Mouse (Mus musculus) T-cell, adult 2 months (primary cell): Measurements from ENCODE around the gene Sbsn.
"Not testable (repeated sequence)": the region's sequence is repeated elsewhere in the genome, so short reads cannot be mapped to it uniquely, and the experiment has no call there.

ENCODE experiments used
- DNase-seq: peaks from one replicate; pipeline ENCODE4 v3.0.0; 2022; ENCODE audit warnings: low spot score

Sbsn gene

DNA sequence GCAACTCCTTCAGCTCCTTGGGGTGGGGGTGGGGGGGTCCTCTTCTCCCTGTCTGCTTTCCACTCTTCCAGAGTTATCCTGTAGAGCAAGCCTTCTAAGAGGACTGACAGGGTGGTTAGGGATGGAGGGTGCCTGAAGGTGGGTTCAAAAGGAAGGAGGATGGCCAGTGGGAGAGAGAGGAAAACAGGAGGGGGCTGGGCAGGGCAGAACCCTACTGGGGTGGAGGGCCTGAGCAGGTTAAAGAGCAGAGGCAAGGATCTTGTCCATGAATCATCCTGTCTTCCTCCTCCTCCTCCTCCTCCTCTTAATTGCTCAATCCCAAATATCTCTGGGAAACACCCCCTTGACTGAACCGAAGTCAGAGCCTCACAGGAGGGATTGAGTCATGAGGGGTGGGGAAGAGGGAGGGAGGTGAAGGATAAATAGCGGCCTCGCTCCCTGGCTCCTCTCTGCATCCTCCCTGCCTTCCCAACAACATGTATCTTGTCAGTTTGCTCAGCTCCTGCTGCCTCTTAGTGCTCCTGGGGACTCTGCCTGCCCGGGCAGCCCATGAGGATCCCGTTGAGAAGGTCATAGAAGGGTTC lies at the start of gene Sbsn:
TSS of gene Sbsn (plus strand) at position 386 of the 584 bp plus-strand sequence.
- DNase-seq, result no peak

DNA sequence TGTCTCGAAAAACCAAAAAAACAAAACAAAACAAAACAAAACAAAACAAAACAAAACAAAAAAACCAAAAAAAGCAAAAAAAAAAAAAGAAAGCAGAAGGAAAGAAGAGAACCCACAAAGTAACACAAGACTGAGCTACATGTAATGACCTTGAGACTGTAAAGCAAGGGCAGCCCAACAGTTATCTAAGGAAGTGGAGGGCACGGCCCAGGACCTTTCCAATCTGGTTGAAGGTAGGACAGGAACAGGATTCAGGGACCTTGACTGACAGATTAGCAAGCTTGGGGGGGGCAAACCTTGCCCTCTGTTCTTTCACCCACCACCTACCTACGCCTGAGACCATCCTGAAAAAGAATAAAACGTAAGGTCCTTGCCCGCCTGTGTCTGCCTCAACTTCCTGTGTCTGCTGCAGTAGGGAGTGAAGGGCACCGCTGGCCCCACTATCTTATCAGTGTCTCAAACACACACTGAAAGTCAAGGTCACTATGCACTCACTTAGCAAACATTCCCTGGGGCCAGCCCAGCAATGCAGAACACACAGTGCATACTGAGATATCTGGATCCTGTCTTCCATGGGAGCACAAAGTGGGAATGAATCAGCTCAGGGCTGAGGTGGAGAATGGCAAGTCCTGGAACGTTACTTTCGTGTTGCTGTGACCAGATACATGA lies 44.9 kb upstream of the Sbsn start:
- DNase-seq, result no peak

DNA sequence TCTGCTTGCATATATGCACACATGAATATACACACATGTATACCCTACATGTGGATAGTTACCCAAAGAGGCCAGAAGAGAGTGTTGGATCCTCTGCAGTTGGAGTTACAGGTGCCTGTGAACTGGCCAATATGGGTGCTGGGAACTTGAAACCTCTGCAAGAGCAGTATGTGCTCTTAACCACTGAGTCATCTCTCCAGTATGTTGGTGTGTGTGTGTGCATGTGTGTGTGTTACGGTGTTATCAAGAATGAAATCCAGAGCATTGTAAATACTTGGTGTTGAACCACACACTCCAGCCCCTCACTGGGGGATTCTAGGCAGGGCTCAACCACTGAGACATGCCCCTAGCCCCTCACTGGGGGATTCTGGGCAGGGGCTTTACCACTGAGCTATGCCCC lies 43.8 kb upstream of the Sbsn start:
- DNase-seq, result no peak

DNA sequence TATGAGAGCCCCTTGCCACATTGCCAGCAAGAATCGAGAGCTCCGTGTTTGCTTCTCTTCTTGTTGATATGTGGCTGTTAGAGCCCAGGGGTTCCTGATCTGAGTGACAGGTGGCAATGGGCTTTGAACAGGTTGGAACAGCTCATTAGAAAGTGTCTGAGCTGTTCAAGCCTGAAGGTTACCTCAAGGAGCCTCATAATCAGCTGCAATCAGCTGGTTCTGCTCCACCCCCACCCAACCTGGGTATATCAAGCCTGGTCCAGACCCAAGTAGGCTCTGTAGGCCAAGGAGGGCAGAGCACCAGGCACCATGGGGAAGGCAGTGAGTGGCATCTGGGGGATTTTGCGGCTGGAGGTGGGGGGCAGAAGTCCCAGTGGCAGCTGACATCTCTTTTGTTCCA lies 39.3 kb upstream of the Sbsn start, which contains the start of gene Atp4a:
TSS of gene Atp4a (plus strand) at position 268 of the 400 bp plus-strand sequence.
- no peak for DNase-seq

DNA sequence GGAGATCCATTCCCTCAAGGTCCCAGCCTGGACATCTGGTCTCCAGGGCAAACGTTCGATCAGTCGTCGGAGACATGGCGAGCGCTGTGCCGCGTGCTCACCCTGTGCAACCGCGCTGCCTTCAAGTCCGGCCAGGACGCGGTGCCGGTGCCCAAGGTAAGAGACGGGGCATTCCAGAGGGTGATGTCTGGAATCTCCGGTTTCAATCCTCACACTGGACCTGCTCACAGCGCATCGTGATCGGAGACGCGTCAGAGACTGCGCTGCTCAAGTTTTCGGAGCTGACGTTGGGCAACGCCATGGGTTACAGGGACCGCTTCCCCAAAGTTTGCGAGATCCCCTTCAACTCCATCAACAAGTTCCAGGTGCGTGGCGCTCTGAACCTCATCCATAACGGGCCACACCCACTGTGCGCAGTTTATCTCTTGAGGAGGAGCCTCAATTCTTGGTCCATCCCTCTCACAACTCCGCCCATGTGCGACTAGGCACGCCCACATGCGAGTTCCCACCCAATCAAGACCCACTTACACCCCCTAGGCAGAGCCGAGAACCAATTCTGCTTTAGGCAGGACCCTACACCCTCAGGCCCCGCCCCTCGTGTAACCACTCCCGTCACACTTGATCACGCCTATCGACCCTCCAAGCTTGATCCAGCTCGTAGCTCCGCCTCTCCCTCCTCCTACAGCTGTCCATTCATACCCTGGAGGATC lies 34.1 kb upstream of the Sbsn start:
- peak; percentile 64 for DNase-seq

DNA sequence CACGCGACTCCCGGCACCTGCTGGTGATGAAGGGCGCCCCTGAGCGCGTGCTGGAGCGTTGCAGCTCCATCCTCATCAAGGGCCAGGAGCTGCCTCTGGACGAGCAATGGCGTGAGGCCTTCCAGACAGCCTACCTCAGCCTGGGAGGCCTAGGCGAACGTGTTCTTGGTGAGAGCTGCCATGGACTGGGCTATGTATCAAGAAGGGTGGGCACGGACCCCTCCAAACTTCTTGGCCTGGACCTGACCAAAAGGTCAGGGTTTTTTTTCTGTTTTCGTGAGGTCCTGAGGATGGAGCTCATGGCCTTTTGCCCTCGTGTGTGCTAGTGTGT lies 33.6 kb upstream of the Sbsn start:
- no peak for DNase-seq

DNA sequence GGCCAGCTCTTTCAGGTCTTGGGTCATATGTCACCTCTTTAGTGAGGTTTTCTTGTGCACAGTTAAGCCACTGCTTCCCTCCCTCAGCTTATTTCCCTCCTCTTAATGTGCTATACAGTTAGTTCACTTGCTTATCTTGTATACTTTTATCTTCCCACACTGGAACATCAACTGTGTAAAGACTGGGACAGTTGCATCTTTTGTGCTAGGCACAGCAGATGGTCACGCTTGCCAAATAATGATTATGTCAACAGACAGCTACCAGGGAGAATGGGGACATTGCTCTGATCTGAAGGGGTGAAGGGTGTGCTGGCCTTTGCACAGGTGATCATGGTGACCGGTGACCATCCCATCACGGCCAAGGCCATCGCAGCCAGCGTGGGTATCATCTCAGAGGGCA lies 31.6 kb upstream of the Sbsn start:
- no peak for DNase-seq

DNA sequence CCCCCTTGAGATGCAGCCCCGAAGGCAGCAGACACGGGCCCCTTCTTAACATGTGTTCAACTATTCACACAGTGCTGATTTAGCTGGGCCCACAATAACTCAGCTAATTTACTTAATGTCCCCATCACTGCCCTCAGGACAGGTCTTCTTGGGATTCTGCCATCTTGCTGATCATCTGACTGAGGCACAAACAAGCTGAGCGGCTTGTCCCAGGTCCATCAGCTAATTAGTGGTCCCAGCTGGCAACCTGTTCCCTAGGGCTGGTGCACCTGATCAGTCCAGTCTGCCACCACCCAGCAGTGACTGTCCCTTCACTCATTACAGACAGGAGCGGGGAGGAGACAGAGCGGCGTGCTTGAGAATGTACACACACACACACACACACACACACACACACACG lies 30.0 kb upstream of the Sbsn start:
- no peak for DNase-seq

DNA sequence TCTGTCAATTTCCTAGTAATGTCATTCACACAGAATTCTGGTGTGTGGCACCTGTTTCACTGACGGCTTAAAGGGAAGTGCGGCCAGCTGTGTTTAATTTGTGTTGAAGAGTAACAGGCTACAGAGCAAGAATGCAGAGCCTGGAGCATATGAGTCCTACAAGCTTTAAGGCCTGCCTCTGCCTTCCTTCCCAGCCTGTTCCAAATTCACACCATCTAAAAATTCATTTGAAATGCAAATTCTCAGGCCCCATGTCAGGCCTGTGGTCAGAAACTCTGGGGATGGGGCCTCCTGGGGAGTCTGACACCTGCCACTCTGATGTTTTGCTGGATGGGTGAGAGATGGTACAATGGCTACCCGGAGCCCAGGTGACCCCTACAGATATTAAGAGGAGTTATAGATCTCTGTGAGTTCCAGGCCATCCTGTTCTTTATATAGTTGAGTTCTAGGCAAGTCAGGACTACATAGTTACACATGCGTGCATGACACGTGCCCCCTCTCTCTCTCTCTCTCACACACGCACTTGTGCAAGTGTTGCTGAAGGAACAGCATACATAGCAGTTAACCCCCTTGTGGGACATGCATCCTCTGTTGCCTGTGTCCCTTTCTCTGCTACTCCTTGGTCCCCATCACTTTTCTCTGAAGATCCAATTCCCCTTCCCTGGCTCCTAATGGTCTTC lies 27.9 kb upstream of the Sbsn start:
- no peak for DNase-seq

DNA sequence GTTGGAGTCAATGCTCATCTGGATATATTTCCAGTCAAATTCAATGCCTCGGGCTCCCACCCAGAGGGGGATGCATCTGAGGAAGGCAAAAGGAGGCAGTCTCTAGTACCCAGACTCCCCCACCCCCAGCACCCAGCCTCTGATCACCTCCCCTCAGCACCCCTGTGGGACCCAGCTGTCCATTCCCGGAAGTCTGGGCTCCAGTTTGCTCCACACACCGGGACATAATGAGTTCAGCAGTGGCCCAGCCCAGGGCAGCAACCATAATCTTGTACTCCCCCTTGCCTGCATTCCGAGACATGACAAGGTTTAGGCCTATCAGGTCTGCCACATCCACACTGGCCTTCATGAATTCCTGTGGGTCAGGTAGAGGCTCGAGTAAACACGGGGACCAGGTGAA lies 23.1 kb upstream of the Sbsn start:
- DNase-seq, result no peak

DNA sequence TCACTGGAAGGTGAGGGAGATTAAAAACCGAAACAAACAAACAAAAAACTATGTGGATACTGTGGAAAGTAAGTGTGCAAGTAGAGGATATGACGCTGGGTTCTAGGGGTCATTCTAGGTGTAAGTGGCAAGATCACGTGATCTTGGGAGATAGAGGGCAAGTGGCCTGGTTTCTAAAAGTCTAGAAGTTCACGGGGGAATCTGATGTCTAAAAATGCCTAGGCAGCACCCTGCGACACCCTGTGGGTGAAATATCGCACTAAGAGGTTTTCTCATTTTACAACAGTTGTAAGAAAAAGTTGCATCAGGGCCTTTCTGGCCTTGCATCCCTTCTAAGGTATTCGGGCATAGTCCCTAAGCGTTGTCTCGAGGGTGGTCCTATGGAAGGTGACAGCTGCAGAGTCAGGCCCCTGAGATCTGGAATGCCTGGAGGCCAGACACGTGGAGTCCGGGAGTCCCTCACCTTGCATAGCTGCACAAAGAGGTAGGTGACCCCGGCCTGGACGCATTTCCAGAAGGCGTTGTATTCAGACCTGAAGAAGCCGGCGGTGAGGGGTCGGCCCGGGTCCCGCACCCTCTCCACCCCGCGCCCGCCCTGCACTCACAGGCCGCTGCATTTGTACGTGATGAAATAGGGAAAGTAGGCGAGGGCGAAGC lies 22.4 kb upstream of the Sbsn start:
- peak; percentile 9 for DNase-seq

DNA sequence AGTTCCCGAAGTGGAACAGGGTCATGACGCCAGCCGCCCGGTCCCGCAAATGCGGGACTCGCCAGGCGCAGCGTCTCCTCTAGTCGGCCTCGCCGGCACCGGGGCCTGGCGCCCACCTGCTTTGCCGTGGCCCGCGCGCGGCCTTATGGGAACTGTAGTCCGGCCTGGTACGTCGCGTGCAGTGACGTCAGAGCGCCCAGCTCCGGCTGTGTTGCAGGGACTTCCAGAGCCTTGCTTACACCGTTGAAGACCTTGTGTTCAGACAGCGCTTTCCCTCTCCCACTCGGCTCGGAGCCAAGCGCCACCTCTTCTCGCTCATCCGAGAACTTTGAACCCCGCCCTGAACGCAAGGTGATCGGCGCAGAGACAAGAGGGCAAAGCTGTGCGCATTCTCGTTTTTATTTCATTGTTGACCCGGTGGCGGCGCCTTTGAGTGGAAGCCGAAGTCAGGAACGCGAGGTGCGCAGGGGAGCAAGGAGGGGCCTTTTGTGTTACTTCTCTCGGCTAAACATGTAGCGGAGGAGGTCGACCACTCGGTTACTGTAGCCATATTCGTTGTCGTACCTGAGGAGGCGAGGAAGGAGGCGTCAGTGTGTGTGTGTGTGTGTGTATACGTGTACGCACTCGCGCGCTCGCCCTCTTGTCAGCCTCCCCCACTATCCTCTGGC lies 21.7 kb upstream of the Sbsn start, which contains the start of gene Tmem147:
TSS of gene Tmem147 (minus strand) at position 145 of the 668 bp plus-strand sequence.
- DNase-seq, result peak; percentile 95

DNA sequence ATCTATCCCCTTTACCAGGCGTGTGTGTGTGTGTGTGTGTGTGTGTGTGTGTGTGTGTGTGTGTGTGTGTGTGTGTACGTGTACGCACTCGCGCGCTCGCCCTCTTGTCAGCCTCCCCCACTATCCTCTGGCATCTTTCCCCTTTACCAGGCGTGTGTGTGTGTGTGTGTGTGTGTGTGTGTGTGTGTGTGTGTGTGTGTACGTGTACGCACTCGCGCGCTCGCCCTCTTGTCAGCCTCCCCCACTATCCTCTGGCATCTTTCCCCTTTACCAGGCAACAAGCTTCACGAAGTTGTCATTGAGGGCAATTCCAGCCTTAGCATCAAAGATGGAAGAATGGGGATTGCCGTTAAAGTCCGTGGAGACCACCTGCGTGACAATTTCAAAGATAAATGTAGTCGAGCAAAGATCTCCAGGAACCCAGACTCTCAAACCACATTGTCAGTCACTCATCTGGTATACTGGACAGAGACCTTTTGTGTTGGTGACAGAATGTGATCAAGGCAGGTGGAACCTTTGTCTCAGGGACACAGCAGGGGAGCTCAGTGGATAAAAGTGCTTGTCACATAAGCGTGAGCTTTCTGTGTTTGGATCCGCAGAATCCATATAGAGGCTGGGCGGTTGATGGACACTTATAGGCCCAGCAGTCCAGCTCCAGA lies 21.1 kb upstream of the Sbsn start:
- not testable (repeated sequence) for DNase-seq

DNA sequence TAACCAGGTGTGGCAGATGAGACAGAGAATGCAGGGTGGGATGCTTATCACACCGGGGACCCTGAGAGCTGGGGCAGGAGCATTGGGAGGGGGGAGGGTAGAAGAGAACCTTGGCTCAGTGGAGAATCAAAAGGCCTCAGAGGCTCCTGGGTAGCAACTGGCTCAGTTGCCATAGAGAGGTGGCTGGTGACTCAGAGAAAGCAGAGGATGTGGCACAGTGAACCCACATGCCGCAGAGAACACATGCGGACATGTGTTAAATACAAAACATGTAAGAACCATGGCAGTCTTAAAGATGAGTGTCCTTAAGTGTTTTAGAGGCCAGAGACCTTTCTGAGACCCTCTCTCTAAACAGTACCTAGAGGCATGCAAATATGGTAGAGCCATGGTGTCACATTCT lies 15.1 kb upstream of the Sbsn start:
- DNase-seq, result peak; percentile 37

DNA sequence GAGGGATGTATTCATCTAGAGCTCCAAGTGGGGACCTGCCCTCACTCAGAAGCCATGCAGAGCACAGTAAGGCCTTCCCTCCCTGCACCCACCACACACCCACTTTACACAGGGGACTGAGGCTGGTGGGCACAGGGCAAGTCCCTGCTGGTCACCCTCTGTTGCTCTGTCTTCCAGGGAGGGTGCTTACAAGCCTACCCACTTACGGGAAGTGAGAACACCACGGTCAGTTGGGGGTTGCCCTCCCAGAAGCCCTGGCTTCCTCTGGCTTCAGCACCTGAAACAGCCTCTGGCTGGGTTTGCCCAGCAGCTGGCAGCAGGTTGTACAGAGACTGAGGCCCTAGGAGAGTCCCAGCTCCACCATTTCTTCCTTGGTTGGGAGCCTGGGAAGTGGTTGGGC lies 8.7 kb upstream of the Sbsn start:
- not testable (repeated sequence) for DNase-seq

DNA sequence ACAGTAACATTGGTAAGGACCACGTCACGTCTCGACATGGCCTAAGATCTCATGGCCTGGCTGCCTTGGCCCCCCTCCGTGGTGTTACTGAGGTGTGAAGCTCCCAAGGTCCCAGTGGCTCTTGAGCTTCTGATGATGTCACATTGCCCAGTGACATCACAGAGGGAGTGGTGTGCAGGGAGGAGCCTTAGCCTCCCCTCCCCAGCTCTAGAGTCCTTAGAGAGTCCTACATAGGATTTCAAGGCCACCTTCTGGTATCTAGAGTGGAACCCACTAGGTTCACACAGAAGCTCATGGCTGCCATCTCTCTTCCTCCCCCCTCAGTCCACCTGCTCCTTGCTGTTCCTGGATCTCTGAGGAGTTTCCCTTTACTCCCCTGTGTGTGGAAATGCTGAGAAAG lies 7.7 kb upstream of the Sbsn start, which contains the start of gene Gapdhs:
TSS of gene Gapdhs (minus strand) at position 65 of the 400 bp plus-strand sequence.
- DNase-seq, result not testable (repeated sequence)

DNA sequence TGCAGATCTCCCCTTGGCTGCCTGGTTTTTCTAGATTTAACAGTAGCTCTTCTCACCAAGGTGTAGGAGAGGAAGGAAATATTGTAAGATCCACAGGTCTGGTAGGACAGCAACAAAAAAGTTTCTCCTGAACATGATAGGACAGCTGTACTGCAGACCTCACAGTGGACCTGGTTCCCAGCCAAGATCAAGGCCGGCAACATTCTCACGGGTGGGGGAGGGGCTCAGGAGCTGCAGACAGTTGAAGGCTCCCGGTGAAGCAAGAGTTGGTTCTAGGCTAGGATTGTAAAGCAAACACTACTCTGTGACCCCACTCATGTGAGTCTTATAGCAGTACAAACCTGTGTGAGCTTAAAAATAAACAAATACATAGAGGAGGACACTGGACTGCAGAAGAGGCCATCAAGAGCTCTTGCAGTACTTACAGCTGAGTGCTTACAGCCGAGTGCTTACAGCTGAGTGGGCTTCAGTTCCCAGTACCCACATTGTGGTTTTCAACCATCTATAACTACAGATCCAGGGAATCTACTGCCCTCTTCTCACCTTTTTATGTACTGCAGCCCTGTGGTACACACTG lies 7.2 kb upstream of the Sbsn start:
- DNase-seq, result no peak

DNA sequence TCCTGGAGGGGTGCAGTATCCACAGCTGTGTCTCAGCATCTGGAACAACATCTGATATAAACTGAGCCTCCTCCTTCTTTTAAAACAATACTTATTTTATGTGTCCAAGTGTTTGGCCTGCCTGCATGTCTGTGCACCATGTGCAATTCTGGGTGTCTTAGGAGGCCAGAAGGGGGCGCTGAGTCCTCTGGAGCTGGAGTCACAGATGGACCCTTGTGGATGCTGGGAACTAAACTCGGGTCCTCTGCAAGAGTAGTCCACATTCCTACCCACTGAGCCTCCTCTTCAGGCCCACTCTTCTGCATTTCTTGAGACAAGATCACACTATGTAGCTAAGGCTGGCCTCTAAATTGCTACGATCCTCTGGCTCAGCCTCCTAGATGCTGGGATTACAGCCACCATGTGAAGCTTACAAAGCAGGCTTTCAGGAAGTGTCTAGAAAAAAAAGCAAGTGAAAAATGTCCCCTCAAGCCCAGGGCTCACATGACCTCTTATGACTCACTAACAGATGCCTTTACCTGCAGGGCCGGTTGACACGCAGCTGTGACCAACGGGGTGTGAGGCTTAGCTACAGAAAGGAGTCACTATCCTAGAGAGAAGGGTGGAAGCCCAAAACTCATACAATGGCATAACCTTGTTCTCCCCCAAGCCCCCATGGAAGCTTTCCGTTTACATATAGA lies 3.6 kb upstream of the Sbsn start:
- no peak for DNase-seq

DNA sequence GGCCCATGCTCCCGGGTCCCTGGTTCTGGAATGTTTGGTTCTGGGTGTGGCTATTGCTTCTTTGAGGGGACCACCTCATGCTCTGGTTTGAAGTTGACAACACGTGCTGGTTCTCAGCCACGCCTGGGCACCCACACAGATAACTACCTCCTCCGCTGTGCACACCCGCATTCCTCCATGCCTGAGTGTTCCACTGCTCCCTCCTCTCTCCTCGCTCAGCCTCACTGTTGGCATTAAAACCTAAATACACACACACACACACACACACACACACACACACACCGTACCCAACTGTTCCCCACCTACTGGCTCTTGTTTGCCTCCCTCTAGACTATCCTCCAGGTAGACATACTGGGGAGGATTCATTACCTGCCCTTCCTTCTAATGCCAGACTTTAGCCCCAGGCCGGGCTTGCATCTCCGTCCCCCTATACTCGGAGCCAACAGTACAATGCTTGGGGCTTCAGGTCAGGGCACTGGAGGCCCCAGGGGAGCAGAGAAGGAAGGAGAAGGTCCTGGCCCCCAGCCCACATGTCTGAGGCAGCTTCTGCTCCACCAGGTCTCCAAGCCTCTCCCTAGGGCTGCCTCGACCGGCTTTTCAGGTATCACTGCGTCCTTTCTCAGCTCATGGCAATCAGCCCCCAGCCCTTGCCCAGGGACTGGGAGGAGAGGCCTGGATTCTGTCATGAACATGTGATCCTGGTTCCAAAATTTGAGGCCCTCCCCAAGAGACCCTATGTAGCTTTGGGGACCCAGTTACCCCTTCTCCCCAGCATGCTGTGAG lies 1.3 kb upstream of the Sbsn start:
- DNase-seq, result no peak
